Mouse (Mus musculus): ENCODE data around the gene Clec10a. TPM values are rescaled to one million over a fixed set of nuclear protein-coding genes. Genes with fewer than 3 reads are reported as not detected.

Clec10a gene
- polyA plus RNA-seq, 1 experiment from 2014 or later, result 0.80 TPM

GRCm38 (mm10) chr11:70212896-70213295 is 56.9 kb downstream of the Clec10a start:
- ATAC-seq (ENCODE audit: low FRiP score, low TSS enrichment), result no peak
- H3K9ac ChIP-seq (replicated peaks; ENCODE audit: low read length), result no peak overlapping the region; the same call in 1 of the 2 replicates

GRCm38 (mm10) chr11:70213736-70214135 is 57.7 kb downstream of the Clec10a start:
- 3% methylated on average over 26 of the region's 26 CpGs for WGBS
- ATAC-seq (ENCODE audit: low FRiP score, low TSS enrichment), result no peak
- Histone ChIP-seq H3K27me3 (ENCODE audit: insufficient read depth, low read length) (peaks cover 41% of the 10 kb centered on the region), H3K4me3 (ENCODE audit: low read length) (peak overlapping the region; percentile 36), H3K9ac (replicated peaks; ENCODE audit: low read length) (peak overlapping the region; percentile 56), H3K27ac (ENCODE audit: low read length) (no peak overlapping the region), H3K9me3 (ENCODE audit: low read length) (no peaks in the 10 kb centered on the region), H3K4me1 (ENCODE audit: insufficient read depth, low read length) (peaks cover 24% of the 10 kb centered on the region), H3K36me3 (ENCODE audit: insufficient read depth, low read length) (no peaks in the 10 kb centered on the region), H3K4me2 (replicated peaks; ENCODE audit: low read depth, low read length) (peak overlapping the region; percentile 63)

More at GRCm38 (mm10) chr11:70212896-70213295, 56.9 kb downstream of the Clec10a start:
- WGBS, result 9% methylated on average over 9 of the region's 9 CpGs
- H3K4me3 ChIP-seq (ENCODE audit: low read length), result no peak overlapping the region
- H3K27ac ChIP-seq (ENCODE audit: low read length), result no peak overlapping the region
- H3K4me1 ChIP-seq (ENCODE audit: insufficient read depth, low read length), result peaks cover 20% of the 10 kb centered on the region
- peak overlapping the region; percentile 63; the same call in 1 of the 2 replicates for H3K4me2 ChIP-seq (replicated peaks; ENCODE audit: low read depth, low read length)
- no peaks in the 10 kb centered on the region for H3K36me3 ChIP-seq (ENCODE audit: insufficient read depth, low read length)
- H3K27me3 ChIP-seq (ENCODE audit: insufficient read depth, low read length), result peaks cover 41% of the 10 kb centered on the region
- H3K9me3 ChIP-seq (ENCODE audit: low read length), result no peaks in the 10 kb centered on the region

GRCm38 (mm10) chr11:70214191-70214855 is 58.3 kb downstream of the Clec10a start:
- peak overlapping the region; percentile 63 for H3K4me2 ChIP-seq (replicated peaks; ENCODE audit: low read depth, low read length)
- H3K27me3 ChIP-seq (ENCODE audit: insufficient read depth, low read length), result peaks cover 41% of the 10 kb centered on the region
- H3K9ac ChIP-seq (replicated peaks; ENCODE audit: low read length), result peak overlapping the region; percentile 56
- H3K9me3 ChIP-seq (ENCODE audit: low read length), result no peaks in the 10 kb centered on the region
- H3K27ac ChIP-seq (ENCODE audit: low read length), result no peak overlapping the region
- H3K4me3 ChIP-seq (ENCODE audit: low read length), result peak overlapping the region; percentile 36
- WGBS, result under 1% methylated on average over 46 of the region's 46 CpGs
- H3K4me1 ChIP-seq (ENCODE audit: insufficient read depth, low read length), result peaks cover 30% of the 10 kb centered on the region
- peak; percentile 53; the same call in 1 of the 2 replicates for ATAC-seq (ENCODE audit: low FRiP score, low TSS enrichment)
- no peaks in the 10 kb centered on the region for H3K36me3 ChIP-seq (ENCODE audit: insufficient read depth, low read length)

GRCm38 (mm10) chr11:70214856-70215209 is 58.8 kb downstream of the Clec10a start:
- Histone ChIP-seq H3K4me1 (ENCODE audit: insufficient read depth, low read length) (peaks cover 31% of the 10 kb centered on the region), H3K27ac (ENCODE audit: low read length) (no peak overlapping the region), H3K36me3 (ENCODE audit: insufficient read depth, low read length) (no peaks in the 10 kb centered on the region), H3K9me3 (ENCODE audit: low read length) (no peaks in the 10 kb centered on the region), H3K27me3 (ENCODE audit: insufficient read depth, low read length) (peaks cover 41% of the 10 kb centered on the region), H3K4me3 (ENCODE audit: low read length) (peak overlapping the region; percentile 36), H3K9ac (replicated peaks; ENCODE audit: low read length) (no peak overlapping the region), H3K4me2 (replicated peaks; ENCODE audit: low read depth, low read length) (peak overlapping the region; percentile 63)
- ATAC-seq (ENCODE audit: low FRiP score, low TSS enrichment), result peak; percentile 17; the same call in 1 of the 2 replicates
- WGBS, result 7% methylated on average over 16 of the region's 18 CpGs

GRCm38 (mm10) chr11:70215301-70215700 is 59.3 kb downstream of the Clec10a start:
- no peaks in the 10 kb centered on the region for H3K36me3 ChIP-seq (ENCODE audit: insufficient read depth, low read length)
- peak overlapping the region; percentile 63 for H3K4me2 ChIP-seq (replicated peaks; ENCODE audit: low read depth, low read length)

GRCm38 (mm10) chr11:70216103-70216502 is 60.1 kb downstream of the Clec10a start:
- ATAC-seq (ENCODE audit: low FRiP score, low TSS enrichment), result no peak
- WGBS, result 72% methylated on average over 3 of the region's 3 CpGs
- peaks cover 31% of the 10 kb centered on the region for H3K4me1 ChIP-seq (ENCODE audit: insufficient read depth, low read length)

More at GRCm38 (mm10) chr11:70215301-70215700, 59.3 kb downstream of the Clec10a start:
- Histone ChIP-seq H3K9me3 (ENCODE audit: low read length) (no peaks in the 10 kb centered on the region), H3K27ac (ENCODE audit: low read length) (no peak overlapping the region), H3K27me3 (ENCODE audit: insufficient read depth, low read length) (peaks cover 41% of the 10 kb centered on the region), H3K4me3 (ENCODE audit: low read length) (0 out of 2 replicates have a peak overlapping the region, but pooled peaks have one; percentile 36), H3K9ac (replicated peaks; ENCODE audit: low read length) (no peak overlapping the region), H3K4me1 (ENCODE audit: insufficient read depth, low read length) (peaks cover 31% of the 10 kb centered on the region)
- ATAC-seq (ENCODE audit: low FRiP score, low TSS enrichment), result no peak; the same call in 1 of the 2 replicates
- WGBS, result 17% methylated on average over 22 of the region's 22 CpGs

GRCm38 (mm10) chr11:70218039-70218438 is 62.0 kb downstream of the Clec10a start:
- no peaks in the 10 kb centered on the region for H3K9me3 ChIP-seq (ENCODE audit: low read length)
- peaks cover 41% of the 10 kb centered on the region for H3K4me1 ChIP-seq (ENCODE audit: insufficient read depth, low read length)
- no peak for ATAC-seq (ENCODE audit: low FRiP score, low TSS enrichment)
- no peak overlapping the region for H3K9ac ChIP-seq (replicated peaks; ENCODE audit: low read length)
- H3K4me2 ChIP-seq (replicated peaks; ENCODE audit: low read depth, low read length), result no peak overlapping the region
- WGBS, result 62% methylated on average over 4 of the region's 4 CpGs
- no peak overlapping the region for H3K4me3 ChIP-seq (ENCODE audit: low read length)
- peak overlapping the region; percentile 37; the same call in 1 of the 2 replicates for H3K27ac ChIP-seq (ENCODE audit: low read length)
- no peaks in the 10 kb centered on the region for H3K36me3 ChIP-seq (ENCODE audit: insufficient read depth, low read length)
- H3K27me3 ChIP-seq (ENCODE audit: insufficient read depth, low read length), result peaks cover 42% of the 10 kb centered on the region

More at GRCm38 (mm10) chr11:70216103-70216502, 60.1 kb downstream of the Clec10a start:
- no peaks in the 10 kb centered on the region for H3K36me3 ChIP-seq (ENCODE audit: insufficient read depth, low read length)
- H3K4me2 ChIP-seq (replicated peaks; ENCODE audit: low read depth, low read length), result no peak overlapping the region
- H3K27ac ChIP-seq (ENCODE audit: low read length), result no peak overlapping the region
- no peak overlapping the region for H3K9ac ChIP-seq (replicated peaks; ENCODE audit: low read length)
- peaks cover 41% of the 10 kb centered on the region for H3K27me3 ChIP-seq (ENCODE audit: insufficient read depth, low read length)
- no peaks in the 10 kb centered on the region for H3K9me3 ChIP-seq (ENCODE audit: low read length)
- no peak overlapping the region for H3K4me3 ChIP-seq (ENCODE audit: low read length)

- Histone ChIP-seq H3K4me3 (ENCODE audit: low read length) (no peak overlapping the region), H3K9ac (replicated peaks; ENCODE audit: low read length) (no peak overlapping the region)
These were observed 62.9 kb downstream of the Clec10a start for GRCm38 (mm10) chr11:70218741-70219470.

GRCm38 (mm10) chr11:70219873-70220272 is 63.9 kb downstream of the Clec10a start:
- peaks cover 24% of the 10 kb centered on the region for H3K4me1 ChIP-seq (ENCODE audit: insufficient read depth, low read length)
- H3K4me2 ChIP-seq (replicated peaks; ENCODE audit: low read depth, low read length), result peak overlapping the region; percentile 72
- H3K36me3 ChIP-seq (ENCODE audit: insufficient read depth, low read length), result no peaks in the 10 kb centered on the region
- H3K27ac ChIP-seq (ENCODE audit: low read length), result no peak overlapping the region
- H3K9me3 ChIP-seq (ENCODE audit: low read length), result no peaks in the 10 kb centered on the region
- WGBS, result 63% methylated on average over 7 of the region's 7 CpGs
- ATAC-seq (ENCODE audit: low FRiP score, low TSS enrichment), result no peak
- peak overlapping the region; percentile 53 for H3K4me3 ChIP-seq (ENCODE audit: low read length)
- peaks cover 25% of the 10 kb centered on the region for H3K27me3 ChIP-seq (ENCODE audit: insufficient read depth, low read length)
- H3K9ac ChIP-seq (replicated peaks; ENCODE audit: low read length), result peak overlapping the region; percentile 70

More at GRCm38 (mm10) chr11:70218741-70219470, 62.9 kb downstream of the Clec10a start:
- WGBS, result 84% methylated on average over 15 of the region's 15 CpGs
- Histone ChIP-seq H3K27me3 (ENCODE audit: insufficient read depth, low read length) (peaks cover 35% of the 10 kb centered on the region), H3K4me1 (ENCODE audit: insufficient read depth, low read length) (peaks cover 33% of the 10 kb centered on the region), H3K27ac (ENCODE audit: low read length) (peak overlapping the region; percentile 19; the same call in 1 of the 2 replicates), H3K9me3 (ENCODE audit: low read length) (no peaks in the 10 kb centered on the region), H3K36me3 (ENCODE audit: insufficient read depth, low read length) (no peaks in the 10 kb centered on the region), H3K4me2 (replicated peaks; ENCODE audit: low read depth, low read length) (peak overlapping the region; percentile 72; the same call in 1 of the 2 replicates)
- no peak for ATAC-seq (ENCODE audit: low FRiP score, low TSS enrichment)

All from kidney, embryonic 16.5 days (tissue).